Mouse (Mus musculus) cerebellum, adult 11-12 months (tissue): ENCODE results near the gene Slc6a6.

ENCODE experiments used
- DNase-seq: peaks from one replicate; pipeline ENCODE4 v3.0.0; 2022

Gene Slc6a6

DNA sequence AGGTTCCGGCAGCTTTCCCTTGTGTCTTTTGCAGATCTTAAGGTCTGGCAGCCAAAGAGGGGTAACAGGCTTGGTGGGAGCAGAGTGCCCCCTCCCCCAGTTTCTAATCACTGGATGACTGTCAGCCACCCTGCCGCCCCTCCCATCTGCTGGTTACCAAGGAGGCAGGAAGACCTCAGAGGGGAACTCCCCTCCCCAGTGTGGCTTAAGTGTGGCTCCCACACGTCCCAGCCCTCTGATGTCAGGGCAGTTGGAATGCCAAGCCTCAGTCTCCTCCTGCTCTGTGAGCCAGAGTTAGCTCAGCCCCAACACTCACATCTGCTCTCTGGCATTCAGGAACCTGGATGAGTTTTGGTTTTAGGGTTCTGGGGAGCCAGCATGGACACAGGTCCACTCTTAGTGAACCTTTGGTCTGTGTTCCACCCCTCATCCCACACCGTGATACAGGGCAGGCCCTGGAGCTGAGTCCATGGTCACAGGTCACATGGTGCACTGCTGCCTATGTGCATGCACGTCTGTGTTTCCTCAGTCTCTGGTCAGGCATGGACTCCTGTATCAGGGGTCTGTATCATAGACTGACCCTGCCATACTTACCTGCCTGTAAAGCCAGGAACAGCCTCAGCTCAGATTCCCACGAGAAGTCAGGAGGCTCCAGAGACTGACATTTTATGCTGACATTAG lies 45.2 kb downstream of the Slc6a6 start:
- no peak for DNase-seq

- DNase-seq: no peak
These were observed 45.8 kb downstream of the Slc6a6 start for GRCm38 (mm10) chr6:91729677-91730127.

- DNase-seq: no peak
These were observed 48.3 kb downstream of the Slc6a6 start for GRCm38 (mm10) chr6:91732138-91732537.

DNA sequence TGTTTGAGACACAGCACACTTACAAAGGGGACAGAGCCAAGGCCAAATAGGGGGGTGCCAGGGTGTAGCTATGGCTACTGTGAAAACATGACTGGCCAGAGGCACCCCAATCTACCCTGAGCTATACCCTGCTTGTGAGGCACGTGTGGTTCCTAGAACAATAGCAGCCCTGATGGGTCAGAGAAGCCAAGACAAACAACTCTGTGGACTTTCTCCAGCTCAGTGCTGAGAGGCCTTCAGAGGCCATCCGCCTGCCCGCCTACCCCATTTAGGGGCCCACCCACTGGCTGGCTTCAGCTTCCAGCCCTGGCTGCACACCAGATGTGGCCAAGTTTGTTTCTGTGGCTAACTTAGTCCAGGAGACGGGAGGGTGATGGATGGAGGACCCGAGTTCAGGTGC lies 52.6 kb downstream of the Slc6a6 start:
- DNase-seq: no peak

DNA sequence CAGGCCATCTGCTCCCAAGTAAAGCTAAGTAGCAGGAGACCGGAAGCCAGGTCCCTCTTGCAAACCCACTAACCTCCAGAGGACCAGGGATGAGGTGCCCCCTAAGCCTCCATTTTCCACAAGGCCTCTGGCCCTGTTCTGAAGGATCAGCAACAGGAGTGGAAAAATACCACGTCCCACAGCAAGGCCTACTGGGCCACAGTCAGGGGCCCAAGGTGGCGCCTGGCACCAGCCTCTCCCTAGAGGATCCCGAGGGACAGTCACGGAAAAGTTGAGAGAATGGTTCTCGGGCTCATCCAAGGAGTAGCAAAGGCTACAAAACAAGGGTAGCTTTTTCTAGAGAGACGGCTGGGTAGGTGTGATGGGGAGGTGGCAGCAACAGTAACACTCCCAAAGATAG lies 53.6 kb downstream of the Slc6a6 start:
- no peak for DNase-seq

DNA sequence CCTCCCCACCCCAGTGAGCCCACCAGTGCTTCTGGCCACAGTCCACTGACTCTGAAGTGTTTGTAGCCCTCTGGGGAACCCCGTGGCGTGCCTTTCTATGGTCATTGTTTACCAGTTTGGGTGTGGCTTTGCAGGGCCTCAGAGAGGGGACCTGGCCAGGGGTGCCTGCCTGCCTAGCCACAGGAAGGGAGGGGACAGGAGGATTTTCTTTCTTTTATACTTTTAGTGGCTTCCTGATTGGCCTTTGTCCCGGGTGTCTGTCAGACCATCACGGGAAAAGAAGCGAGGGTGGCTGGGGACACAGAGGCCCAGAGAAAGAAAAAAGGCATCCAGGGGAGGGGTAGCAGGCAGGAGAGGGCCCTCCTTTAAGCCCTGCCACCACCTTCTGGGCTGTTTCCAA lies 54.2 kb downstream of the Slc6a6 start:
- DNase-seq: no peak

- peak; percentile 34 for DNase-seq
These were observed 57.2 kb downstream of the Slc6a6 start for GRCm38 (mm10) chr6:91741046-91741445.

DNA sequence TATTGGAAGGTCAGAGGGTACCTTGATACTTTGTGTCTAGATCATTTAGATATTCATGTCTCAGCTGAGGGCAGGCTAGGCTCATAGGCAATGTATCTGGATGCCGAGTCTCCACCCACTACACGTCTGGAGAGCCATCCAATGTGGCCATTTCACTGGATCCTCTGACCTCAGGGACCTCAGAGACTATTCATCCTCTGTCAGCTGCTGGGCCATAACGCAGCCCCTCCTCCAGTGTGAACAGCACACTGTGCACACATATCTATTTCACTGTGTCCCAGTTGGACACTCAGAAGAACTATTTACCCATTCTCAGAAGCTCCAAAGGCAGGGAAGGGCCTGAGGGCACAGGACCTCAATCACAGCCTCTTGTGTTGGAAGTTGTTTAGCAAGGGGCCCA lies 58.6 kb downstream of the Slc6a6 start:
- no peak for DNase-seq

- no peak for DNase-seq
These were observed 59.1 kb downstream of the Slc6a6 start for GRCm38 (mm10) chr6:91742995-91743394.

- DNase-seq: no peak
These were observed 60.0 kb downstream of the Slc6a6 start for GRCm38 (mm10) chr6:91743886-91744285.

DNA sequence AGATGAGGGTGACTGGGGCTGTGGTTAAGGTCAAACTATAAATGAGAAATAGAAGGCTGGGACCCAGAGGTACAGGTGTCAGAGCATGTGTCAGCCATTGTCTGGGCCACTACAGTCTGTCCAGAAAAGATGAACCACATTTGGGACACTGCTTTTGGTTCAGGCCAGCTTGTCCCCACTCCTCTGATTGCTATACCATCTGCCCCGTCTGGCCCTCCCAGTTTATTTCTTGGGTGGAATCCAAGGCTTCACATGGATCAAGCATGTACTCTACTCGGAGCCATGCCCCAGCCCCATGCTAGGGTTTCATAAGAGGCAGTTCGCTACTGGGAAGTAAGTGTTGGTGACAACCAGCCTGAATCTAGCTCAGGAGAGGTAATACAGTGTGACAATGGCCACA lies 61.4 kb downstream of the Slc6a6 start:
- no peak for DNase-seq

DNA sequence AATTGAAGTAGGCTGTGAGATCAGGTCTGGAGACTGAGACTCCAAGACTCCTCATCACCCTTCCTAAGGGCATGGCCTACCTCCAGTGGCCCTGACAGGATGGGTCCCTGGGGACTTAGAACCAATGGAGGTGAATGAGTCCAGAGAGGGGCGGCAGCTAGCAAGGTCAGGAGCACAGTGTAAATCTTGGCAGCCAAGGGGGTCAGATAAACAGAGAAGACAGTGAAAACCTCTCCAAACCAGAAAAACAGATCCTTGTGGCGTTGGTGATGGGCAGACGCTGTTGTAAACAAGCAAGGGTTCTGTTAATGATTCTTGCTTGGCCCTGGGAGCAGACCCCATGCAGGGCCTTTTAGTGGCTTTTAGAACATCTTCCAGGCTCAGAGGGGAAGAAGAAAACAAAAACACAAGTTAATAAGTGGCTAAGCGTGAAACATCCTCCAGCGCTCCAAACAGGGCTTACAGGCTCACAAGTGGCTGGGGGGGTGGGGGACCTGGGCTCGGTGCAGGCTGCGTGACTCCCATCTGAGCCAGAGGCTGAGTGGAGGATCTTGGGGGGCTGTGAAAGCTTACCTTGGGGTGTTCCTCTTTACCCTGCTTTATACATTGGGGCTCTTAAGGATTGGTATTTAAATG lies 62.2 kb downstream of the Slc6a6 start:
- no peak for DNase-seq

DNA sequence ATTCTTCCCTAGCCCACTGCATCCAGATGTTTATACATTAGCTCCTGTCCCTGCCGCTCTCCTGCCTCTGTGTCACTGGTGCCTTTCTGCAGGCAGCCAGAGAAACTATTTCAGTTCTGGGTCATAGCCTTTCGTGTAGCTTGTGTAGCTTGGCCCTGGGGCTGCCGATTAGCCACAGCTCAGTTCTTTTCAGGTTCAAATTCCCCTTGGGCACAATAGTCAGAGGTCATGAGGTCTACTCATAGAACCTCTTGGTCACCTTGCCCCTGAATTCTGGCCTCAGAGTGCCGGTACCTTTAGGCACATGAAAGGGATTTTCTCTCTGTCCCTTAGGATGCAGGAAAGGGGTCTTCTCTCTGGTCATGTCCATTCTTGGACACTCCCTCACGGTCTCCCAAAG lies 62.9 kb downstream of the Slc6a6 start:
- DNase-seq: no peak

GRCm38 (mm10) chr6:91750976-91751375 lies 67.1 kb downstream of the Slc6a6 start:
- no peak for DNase-seq

- no peak for DNase-seq
These were observed 69.0 kb downstream of the Slc6a6 start for GRCm38 (mm10) chr6:91752884-91753283.

DNA sequence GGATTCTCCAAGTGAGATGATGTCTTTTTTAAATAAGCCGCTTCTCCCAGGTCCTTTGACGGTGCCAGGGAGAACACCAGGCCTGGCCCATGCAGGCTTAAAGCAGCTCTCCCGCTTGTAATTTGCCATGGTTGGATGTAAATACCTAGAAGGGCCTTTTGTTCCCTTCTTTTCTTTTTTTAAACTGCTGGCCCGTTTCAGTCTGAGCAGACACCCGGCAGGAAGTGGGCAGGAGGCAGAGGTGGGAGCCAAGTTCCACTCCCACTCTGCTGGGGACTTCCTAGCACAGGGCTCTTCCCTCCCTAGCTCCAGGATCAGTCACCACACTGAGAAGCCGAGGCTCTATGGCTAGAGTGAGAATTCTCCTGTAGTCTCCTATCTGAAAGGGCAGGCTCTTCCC lies 70.2 kb downstream of the Slc6a6 start:
- DNase-seq: no peak

- DNase-seq: no peak
These were observed 71.0 kb downstream of the Slc6a6 start for GRCm38 (mm10) chr6:91754845-91755244.

GRCm38 (mm10) chr6:91762051-91762742 lies 78.3 kb downstream of the Slc6a6 start:
- DNase-seq: no peak

GRCm38 (mm10) chr6:91767550-91767949 lies 83.7 kb downstream of the Slc6a6 start:
- no peak for DNase-seq

GRCm38 (mm10) chr6:91773951-91774350 lies 90.1 kb downstream of the Slc6a6 start:
- DNase-seq: no peak

DNA sequence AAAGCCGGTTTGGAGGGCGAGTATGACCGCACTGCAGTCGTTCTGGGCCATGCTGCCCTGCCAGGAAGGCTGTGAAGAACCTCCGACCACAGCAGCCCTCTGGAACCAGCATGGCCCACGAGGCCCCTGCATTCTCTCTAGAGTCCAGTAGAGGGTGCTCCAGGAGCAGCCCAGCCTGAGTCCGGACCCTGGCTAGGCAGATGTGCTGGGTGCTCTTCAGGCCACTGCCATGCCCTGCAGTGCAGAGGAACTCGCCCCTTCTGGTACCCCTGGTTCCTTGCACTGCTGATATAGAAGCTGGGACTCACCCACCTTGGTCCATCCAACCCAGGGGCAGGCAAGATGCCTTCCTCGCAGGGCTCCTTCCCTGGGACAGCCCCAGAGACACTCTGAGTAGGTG lies 92.7 kb downstream of the Slc6a6 start:
- DNase-seq: peak; percentile 19

- DNase-seq: no peak
These were observed 95.4 kb downstream of the Slc6a6 start for GRCm38 (mm10) chr6:91779206-91779605.

DNA sequence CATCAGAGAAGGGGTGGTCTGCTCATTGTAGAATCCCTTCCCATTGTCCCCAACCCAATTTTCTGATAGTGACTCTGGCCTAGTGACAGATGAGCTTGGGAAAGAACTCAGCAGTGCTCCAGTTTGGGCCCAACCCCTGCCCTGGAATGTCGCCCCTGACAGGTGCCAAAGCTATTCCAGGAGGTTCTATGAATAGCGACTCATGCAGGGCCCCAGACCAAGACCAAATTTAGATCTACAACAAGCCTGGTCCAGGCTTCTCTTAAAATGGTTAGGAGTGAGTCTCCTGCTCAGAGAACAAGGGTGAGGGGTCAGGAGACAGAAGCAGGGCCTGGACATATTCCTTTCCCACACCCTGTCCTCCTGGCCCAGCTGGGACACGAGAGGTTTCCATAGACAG lies 101.2 kb downstream of the Slc6a6 start:
- no peak for DNase-seq

- no peak for DNase-seq
These were observed 104.5 kb downstream of the Slc6a6 start for GRCm38 (mm10) chr6:91788311-91788798.
